Mouse (Mus musculus): ENCODE measurements at regions not wholly inside any gene's neighbourhood (a gene's known extent, or its start where the extent isn't known, plus 50 kb on each side); places are given as distances from the start of the nearest gene placed in this dataset.

DNA sequence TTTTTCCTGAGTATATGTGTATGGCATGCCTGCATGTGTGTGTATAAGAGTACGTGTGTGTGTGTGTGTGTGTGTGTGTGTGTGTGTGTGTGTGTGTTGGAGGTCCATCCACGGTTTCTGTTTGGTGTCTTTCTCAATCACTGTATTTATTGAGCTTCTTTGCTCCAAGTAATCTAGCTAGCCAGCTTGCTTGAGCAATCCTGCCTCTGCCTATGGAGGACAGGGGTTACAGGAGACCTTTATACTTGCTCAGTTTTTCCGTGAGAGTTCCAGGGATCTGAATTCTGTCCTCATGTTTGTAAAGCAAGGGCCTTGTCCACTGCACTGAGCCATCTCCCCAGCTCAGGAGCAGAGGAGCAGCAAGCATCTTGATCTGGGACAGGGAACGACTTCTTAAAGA, 122.0 kb upstream of the A530016L24Rik start:
- Histone ChIP-seq H3K4me1 (ENCODE audit: control insufficient read depth, insufficient read depth, low read length) (no peaks in the 10 kb centered on the region), H3K27me3 (ENCODE audit: control insufficient read depth, insufficient read depth, low read length) (no peaks in the 10 kb centered on the region), H3K4me3 (ENCODE audit: control insufficient read depth, low read depth, low read length) (no peak overlapping the region), H3K36me3 (ENCODE audit: control insufficient read depth, insufficient read depth, low read length) (no peaks in the 10 kb centered on the region), H3K27ac (ENCODE audit: control insufficient read depth, insufficient read depth, low read depth, low read length) (no peak overlapping the region)
- TF ChIP-seq POLR2A (IDR thresholded peaks at IDR 0.05; ENCODE audit: control insufficient read depth, low read depth, low read length): no peak
- no peak for TF ChIP-seq CTCF (IDR thresholded peaks at IDR 0.05; ENCODE audit: control insufficient read depth, insufficient read depth, insufficient replicate concordance, low read depth, low read length)

DNA sequence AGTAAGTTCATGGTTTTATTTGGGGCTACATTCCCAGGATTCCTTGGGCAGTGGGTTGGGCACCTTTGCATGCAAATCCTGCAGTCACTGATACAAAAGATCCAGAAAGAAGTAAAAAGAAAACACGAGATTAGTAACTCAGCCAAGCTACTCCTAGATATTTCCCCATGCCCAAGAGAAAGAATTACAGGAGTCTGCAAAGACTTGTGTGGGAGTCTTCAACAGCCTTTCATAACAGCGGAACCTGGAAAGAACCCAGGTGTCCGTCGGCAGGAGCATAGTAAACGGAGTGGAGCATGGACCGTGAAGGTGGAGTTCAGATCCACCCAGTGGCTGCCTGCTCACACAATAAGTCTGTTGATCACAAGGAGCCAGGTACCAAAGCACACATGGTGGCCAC, 121.1 kb upstream of the A530016L24Rik start:
- Histone ChIP-seq H3K4me1 (ENCODE audit: control insufficient read depth, insufficient read depth, low read length) (no peaks in the 10 kb centered on the region), H3K27ac (ENCODE audit: control insufficient read depth, insufficient read depth, low read depth, low read length) (no peak overlapping the region), H3K4me3 (ENCODE audit: control insufficient read depth, low read depth, low read length) (no peak overlapping the region), H3K36me3 (ENCODE audit: control insufficient read depth, insufficient read depth, low read length) (no peaks in the 10 kb centered on the region), H3K27me3 (ENCODE audit: control insufficient read depth, insufficient read depth, low read length) (no peaks in the 10 kb centered on the region)
- TF ChIP-seq POLR2A (IDR thresholded peaks at IDR 0.05; ENCODE audit: control insufficient read depth, low read depth, low read length) (no peak), CTCF (IDR thresholded peaks at IDR 0.05; ENCODE audit: control insufficient read depth, insufficient read depth, insufficient replicate concordance, low read depth, low read length) (no peak)

DNA sequence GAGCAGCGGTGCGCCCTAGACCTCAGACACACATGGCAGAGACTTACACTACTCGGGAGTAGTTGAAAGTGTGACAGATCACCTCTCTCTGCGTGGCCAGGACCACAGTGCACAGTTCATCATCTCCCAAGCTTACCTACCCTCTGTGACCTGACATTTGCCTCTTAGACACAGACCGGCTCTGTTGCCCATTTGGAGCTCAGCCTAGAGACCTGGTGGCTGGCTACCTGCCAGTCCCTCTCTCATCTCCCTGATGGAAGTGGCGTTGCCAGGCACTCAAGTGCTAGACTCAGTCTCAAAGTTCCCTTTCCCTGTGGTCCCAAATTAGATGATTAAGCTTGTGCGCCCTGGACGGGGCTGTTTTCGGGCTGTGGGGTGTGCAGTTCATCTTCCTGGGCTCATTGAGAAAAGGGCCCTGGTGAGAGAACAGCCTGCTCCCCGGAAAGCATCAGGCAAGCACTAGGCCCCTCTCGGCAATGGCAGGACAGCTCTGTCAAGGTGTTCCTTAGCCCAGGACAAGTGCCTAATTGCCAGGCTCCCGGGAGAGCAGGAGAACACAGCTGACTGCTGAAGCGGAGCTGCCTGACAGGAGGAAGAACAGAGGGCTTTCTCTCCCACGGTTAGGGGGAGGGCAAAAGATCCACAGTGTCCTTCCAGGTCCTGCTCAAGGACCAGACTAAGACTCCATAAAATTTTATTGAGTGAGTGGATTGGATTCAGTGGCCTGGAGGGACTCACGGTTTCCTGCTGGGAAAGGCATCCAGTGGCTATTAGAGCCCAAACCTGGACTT, 119.5 kb upstream of the A530016L24Rik start:
- no peaks in the 10 kb centered on the region for H3K27me3 ChIP-seq (ENCODE audit: control insufficient read depth, insufficient read depth, low read length)
- TF ChIP-seq POLR2A (IDR thresholded peaks at IDR 0.05; ENCODE audit: control insufficient read depth, low read depth, low read length) (no peak), CTCF (IDR thresholded peaks at IDR 0.05; ENCODE audit: control insufficient read depth, insufficient read depth, insufficient replicate concordance, low read depth, low read length) (no peak)

DNA sequence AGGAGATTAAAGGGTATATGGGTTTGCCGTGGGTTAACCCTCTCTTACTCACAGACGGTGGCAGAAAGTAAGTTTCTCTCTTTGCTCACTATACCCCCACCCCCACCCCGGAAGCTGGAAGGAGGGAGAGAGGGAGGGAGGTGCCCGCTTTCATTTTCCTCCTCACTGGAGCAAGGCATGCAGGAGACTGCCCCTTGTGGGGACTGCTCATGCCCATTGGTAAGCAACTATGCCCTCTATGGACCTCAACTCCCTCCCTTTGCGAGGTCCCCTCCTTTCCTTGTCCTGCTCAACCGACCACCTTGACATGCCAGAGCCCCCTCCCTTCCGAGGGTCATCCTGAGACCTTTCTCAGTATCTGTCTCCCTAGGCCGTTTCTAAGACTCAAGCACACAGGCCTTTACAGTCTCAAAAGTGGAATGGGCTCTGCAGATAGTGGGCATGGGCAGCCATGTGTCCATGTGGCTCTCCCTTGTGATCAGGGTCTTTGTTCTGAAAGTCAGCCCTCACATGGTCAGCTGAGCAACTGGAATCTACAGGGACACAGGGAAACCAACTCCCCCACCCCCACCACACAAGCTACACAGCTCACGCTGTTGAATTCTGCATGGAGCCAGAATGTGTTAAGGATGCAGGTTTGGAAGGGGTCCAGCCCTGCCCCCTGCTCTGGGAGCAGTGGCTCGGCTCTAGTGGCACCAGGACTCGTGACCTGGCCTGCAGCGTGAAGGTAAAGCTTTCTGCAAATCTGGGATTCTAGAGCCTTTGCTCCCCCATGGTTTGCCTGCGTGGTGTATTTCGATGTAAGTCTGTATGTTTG, 116.8 kb upstream of the A530016L24Rik start:
- Histone ChIP-seq H3K27ac (ENCODE audit: control insufficient read depth, insufficient read depth, low read depth, low read length) (no peak overlapping the region), H3K27me3 (ENCODE audit: control insufficient read depth, insufficient read depth, low read length) (no peaks in the 10 kb centered on the region), H3K4me3 (ENCODE audit: control insufficient read depth, low read depth, low read length) (no peak overlapping the region), H3K36me3 (ENCODE audit: control insufficient read depth, insufficient read depth, low read length) (no peaks in the 10 kb centered on the region), H3K4me1 (ENCODE audit: control insufficient read depth, insufficient read depth, low read length) (no peaks in the 10 kb centered on the region)
- no peak for TF ChIP-seq CTCF (IDR thresholded peaks at IDR 0.05; ENCODE audit: control insufficient read depth, insufficient read depth, insufficient replicate concordance, low read depth, low read length)
- TF ChIP-seq POLR2A (IDR thresholded peaks at IDR 0.05; ENCODE audit: control insufficient read depth, low read depth, low read length): no peak

More for the DNA sequence above, 119.5 kb upstream of the A530016L24Rik start:
- Histone ChIP-seq H3K36me3 (ENCODE audit: control insufficient read depth, insufficient read depth, low read length) (no peaks in the 10 kb centered on the region), H3K4me1 (ENCODE audit: control insufficient read depth, insufficient read depth, low read length) (no peaks in the 10 kb centered on the region), H3K4me3 (ENCODE audit: control insufficient read depth, low read depth, low read length) (no peak overlapping the region), H3K27ac (ENCODE audit: control insufficient read depth, insufficient read depth, low read depth, low read length) (no peak overlapping the region)

DNA sequence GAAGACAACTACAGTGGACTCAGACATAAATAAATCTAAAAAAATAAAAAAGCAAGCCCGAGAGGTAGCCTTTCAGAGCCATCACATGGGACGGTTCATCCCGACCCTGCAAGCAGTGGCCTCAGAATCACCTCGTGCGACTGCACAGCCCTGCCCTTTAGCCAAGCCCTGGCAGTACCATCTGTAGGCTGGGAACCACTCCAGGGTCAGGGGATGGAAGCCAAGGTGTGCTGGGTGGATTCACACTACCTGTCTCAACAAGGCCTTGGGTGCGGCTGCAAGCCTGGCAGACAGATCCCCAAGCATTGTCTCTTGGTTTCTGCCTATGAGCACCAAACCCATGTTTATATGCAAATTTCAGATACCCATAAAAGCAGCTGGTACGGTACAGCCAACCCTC, 115.3 kb upstream of the A530016L24Rik start:
- no peak for TF ChIP-seq POLR2A (IDR thresholded peaks at IDR 0.05; ENCODE audit: control insufficient read depth, low read depth, low read length)
- no peak for TF ChIP-seq CTCF (IDR thresholded peaks at IDR 0.05; ENCODE audit: control insufficient read depth, insufficient read depth, insufficient replicate concordance, low read depth, low read length)
- no peak overlapping the region for H3K27ac ChIP-seq (ENCODE audit: control insufficient read depth, insufficient read depth, low read depth, low read length)
- H3K4me3 ChIP-seq (ENCODE audit: control insufficient read depth, low read depth, low read length): no peak overlapping the region
- H3K36me3 ChIP-seq (ENCODE audit: control insufficient read depth, insufficient read depth, low read length): no peaks in the 10 kb centered on the region
- H3K4me1 ChIP-seq (ENCODE audit: control insufficient read depth, insufficient read depth, low read length): no peaks in the 10 kb centered on the region
- H3K27me3 ChIP-seq (ENCODE audit: control insufficient read depth, insufficient read depth, low read length): no peaks in the 10 kb centered on the region

DNA sequence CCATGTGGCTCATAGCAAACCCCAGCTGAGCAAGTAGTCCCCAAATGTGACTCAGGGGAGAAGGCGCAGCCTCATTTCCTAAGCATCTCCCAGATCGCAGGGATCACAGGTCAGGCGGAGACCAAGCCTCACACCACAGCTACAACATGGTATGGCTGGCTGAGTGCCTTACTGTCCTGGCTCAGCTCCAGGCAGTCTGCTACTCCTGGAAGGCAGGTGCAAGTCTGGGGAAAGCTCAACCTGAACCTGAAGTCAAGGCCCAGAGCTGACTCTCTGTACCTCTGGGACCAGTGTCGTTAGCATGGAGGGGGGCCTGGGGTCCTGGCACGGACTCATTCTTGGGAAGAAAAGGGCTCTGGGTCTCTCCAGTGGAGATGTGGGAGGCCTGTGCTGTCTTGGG, 113.0 kb upstream of the A530016L24Rik start:
- TF ChIP-seq POLR2A (IDR thresholded peaks at IDR 0.05; ENCODE audit: control insufficient read depth, low read depth, low read length) (no peak), CTCF (IDR thresholded peaks at IDR 0.05; ENCODE audit: control insufficient read depth, insufficient read depth, insufficient replicate concordance, low read depth, low read length) (no peak)
- H3K36me3 ChIP-seq (ENCODE audit: control insufficient read depth, insufficient read depth, low read length): no peaks in the 10 kb centered on the region
- H3K27ac ChIP-seq (ENCODE audit: control insufficient read depth, insufficient read depth, low read depth, low read length): no peak overlapping the region
- H3K27me3 ChIP-seq (ENCODE audit: control insufficient read depth, insufficient read depth, low read length): no peaks in the 10 kb centered on the region
- H3K4me3 ChIP-seq (ENCODE audit: control insufficient read depth, low read depth, low read length): no peak overlapping the region
- H3K4me1 ChIP-seq (ENCODE audit: control insufficient read depth, insufficient read depth, low read length): no peaks in the 10 kb centered on the region

DNA sequence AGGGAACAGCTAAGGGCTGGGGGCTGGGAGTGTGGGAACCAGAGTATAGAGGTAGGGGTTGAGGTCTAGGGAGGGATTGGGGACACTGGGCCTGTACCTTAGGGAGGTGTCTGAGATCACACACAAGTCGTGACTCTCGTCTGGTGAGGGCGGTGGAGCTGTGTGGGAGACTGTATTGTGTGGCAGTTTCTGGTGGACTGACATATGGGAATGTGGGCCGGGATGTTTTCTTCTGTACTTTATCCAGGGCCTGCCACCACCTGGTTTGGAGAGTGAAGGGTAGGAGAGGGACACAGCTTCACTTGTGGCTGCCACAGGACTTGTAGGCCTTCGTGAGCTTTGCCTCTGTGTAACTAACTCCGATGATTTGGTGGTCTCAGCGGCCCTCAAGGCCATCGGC, 112.5 kb upstream of the A530016L24Rik start:
- no peak for TF ChIP-seq CTCF (IDR thresholded peaks at IDR 0.05; ENCODE audit: control insufficient read depth, insufficient read depth, insufficient replicate concordance, low read depth, low read length)
- TF ChIP-seq POLR2A (IDR thresholded peaks at IDR 0.05; ENCODE audit: control insufficient read depth, low read depth, low read length): no peak
- Histone ChIP-seq H3K36me3 (ENCODE audit: control insufficient read depth, insufficient read depth, low read length) (no peaks in the 10 kb centered on the region), H3K27ac (ENCODE audit: control insufficient read depth, insufficient read depth, low read depth, low read length) (no peak overlapping the region), H3K4me1 (ENCODE audit: control insufficient read depth, insufficient read depth, low read length) (no peaks in the 10 kb centered on the region), H3K4me3 (ENCODE audit: control insufficient read depth, low read depth, low read length) (no peak overlapping the region), H3K27me3 (ENCODE audit: control insufficient read depth, insufficient read depth, low read length) (no peaks in the 10 kb centered on the region)
